Mouse (Mus musculus) intestine, embryonic 14.5 days (tissue): ENCODE measurements at regions not wholly inside any gene's neighbourhood (a gene's known extent, or its start where the extent isn't known, plus 50 kb on each side); places are given as distances from the start of the nearest gene placed in this dataset.
A peak's percentile ranks its signal among the peaks of the same experiment; 100 is the strongest.

ENCODE experiments used
- ATAC-seq: fragments of 200-750 bp; cut with Nextera tagmentation; replicated peaks from 2 replicates; pipeline ENCODE4 v1.8.0; 2017; ENCODE audit warnings: low read depth, moderate number of reproducible peaks, moderate TSS enrichment, moderate library complexity; ENCODE audit not compliant: low FRiP score, low TSS enrichment
- DNase-seq: peaks from one replicate; pipeline ENCODE4 v3.0.0-alpha.2; 2018; ENCODE audit warnings: low spot score
- H3K27ac ChIP-seq: fragments of 300-500 bp; sonication (generic); 2 replicates; pipeline ENCODE4 v1.5.1; 2014; ENCODE audit warnings: low read depth, mild to moderate bottlenecking, control low read depth
- H3K27me3 ChIP-seq: fragments of 300-500 bp; sonication (generic); replicated peaks from 2 replicates; pipeline ENCODE4 v1.6.1; 2014; ENCODE audit warnings: low read length, control low read depth; ENCODE audit not compliant: control insufficient read depth, insufficient read depth
- H3K36me3 ChIP-seq: fragments of 300-500 bp; sonication (generic); 2 replicates; pipeline ENCODE4 v1.6.1; 2014; ENCODE audit warnings: low read length, control low read depth; ENCODE audit not compliant: control insufficient read depth, insufficient read depth
- H3K4me1 ChIP-seq: fragments of 300-500 bp; sonication (generic); replicated peaks from 2 replicates; pipeline ENCODE4 v1.6.1; 2014; ENCODE audit warnings: low read length, control low read depth, mixed read lengths; ENCODE audit not compliant: control insufficient read depth, insufficient read depth
- H3K4me2 ChIP-seq: fragments of 300-500 bp; sonication (generic); 2 replicates; pipeline ENCODE4 v1.6.1; 2014; ENCODE audit warnings: low read length
- H3K4me3 ChIP-seq: fragments of 300-500 bp; sonication (generic); 2 replicates; pipeline ENCODE4 v1.5.1; 2014; ENCODE audit warnings: low read depth, low read length, control low read depth, mixed read lengths
- H3K9ac ChIP-seq: fragments of 300-500 bp; sonication (generic); 2 replicates; pipeline ENCODE4 v1.6.1; 2014; ENCODE audit warnings: mild to moderate bottlenecking, low read length
- H3K9me3 ChIP-seq: fragments of 300-500 bp; sonication (generic); 2 replicates; pipeline ENCODE4 v1.6.1; 2016; ENCODE audit warnings: low read length, control low read depth; ENCODE audit not compliant: control insufficient read depth
- WGBS: fragments of 180-500 bp; shearing (Covaris S2); extraction: QIAGEN DNeasy Blood & Tissue Kit; methylation state at CpG from one replicate; pipeline ENCODE4 v1.1.7; 2014; 5-methylcytosine and 5-hydroxymethylcytosine counted together

GRCm38 (mm10) chr1:90461699-90462098 lies 141.1 kb upstream of the Cops8 start:
- 81% methylated on average over 1 of the region's 1 CpGs for WGBS
- ATAC-seq, result no peak
- H3K4me2 ChIP-seq, result no peak overlapping the region

GRCm38 (mm10) chr1:90463302-90463701 lies 139.5 kb upstream of the Cops8 start:
- Histone ChIP-seq H3K27ac (no peak overlapping the region), H3K4me2 (no peak overlapping the region), H3K4me1 (peaks cover 11% of the 10 kb centered on the region), H3K9me3 (no peaks in the 10 kb centered on the region), H3K9ac (no peak overlapping the region), H3K36me3 (no peaks in the 10 kb centered on the region), H3K4me3 (no peak overlapping the region), H3K27me3 (no peaks in the 10 kb centered on the region)
- DNase-seq (no peak), ATAC-seq (no peak)
- WGBS, result 31% methylated on average over 6 of the region's 6 CpGs

More at GRCm38 (mm10) chr1:90461699-90462098, 141.1 kb upstream of the Cops8 start:
- Histone ChIP-seq H3K4me1 (peaks cover 11% of the 10 kb centered on the region), H3K27ac (no peak overlapping the region), H3K4me3 (no peak overlapping the region), H3K9ac (no peak overlapping the region), H3K9me3 (no peaks in the 10 kb centered on the region), H3K27me3 (no peaks in the 10 kb centered on the region), H3K36me3 (no peaks in the 10 kb centered on the region)
- no peak for DNase-seq

GRCm38 (mm10) chr1:90467646-90468045 lies 135.1 kb upstream of the Cops8 start:
- WGBS, result 76% methylated on average over 9 of the region's 9 CpGs
- DNase-seq (no peak), ATAC-seq (no peak)
- H3K9me3 ChIP-seq, result no peaks in the 10 kb centered on the region
- no peak overlapping the region for H3K27ac ChIP-seq
- no peak overlapping the region for H3K9ac ChIP-seq
- no peaks in the 10 kb centered on the region for H3K36me3 ChIP-seq
- no peak overlapping the region for H3K4me2 ChIP-seq
- no peak overlapping the region for H3K4me3 ChIP-seq
- no peaks in the 10 kb centered on the region for H3K27me3 ChIP-seq
- H3K4me1 ChIP-seq, result peaks cover 22% of the 10 kb centered on the region

- H3K9me3 ChIP-seq, result no peaks in the 10 kb centered on the region
- H3K27me3 ChIP-seq, result no peaks in the 10 kb centered on the region
- ATAC-seq (no peak), DNase-seq (no peak)
- H3K27ac ChIP-seq, result no peak overlapping the region
- no peak overlapping the region for H3K4me3 ChIP-seq
- H3K4me2 ChIP-seq, result no peak overlapping the region
- no peaks in the 10 kb centered on the region for H3K36me3 ChIP-seq
- no peak overlapping the region for H3K9ac ChIP-seq
- H3K4me1 ChIP-seq, result peaks cover 11% of the 10 kb centered on the region; the same call in 1 of the 2 replicates
- 62% methylated on average over 10 of the region's 10 CpGs for WGBS
Observed at GRCm38 (mm10) chr1:90470996-90471395, 131.8 kb upstream of the Cops8 start.

GRCm38 (mm10) chr1:90471806-90472205 lies 131.0 kb upstream of the Cops8 start:
- no peak for ATAC-seq
- no peak overlapping the region for H3K4me2 ChIP-seq
- H3K36me3 ChIP-seq, result no peaks in the 10 kb centered on the region
- no peaks in the 10 kb centered on the region for H3K9me3 ChIP-seq
- no peak overlapping the region for H3K27ac ChIP-seq
- WGBS, result 93% methylated on average over 13 of the region's 13 CpGs
- DNase-seq, result no peak
- H3K9ac ChIP-seq, result no peak overlapping the region
- H3K4me3 ChIP-seq, result no peak overlapping the region
- peaks cover 11% of the 10 kb centered on the region; the same call in 1 of the 2 replicates for H3K4me1 ChIP-seq
- no peaks in the 10 kb centered on the region for H3K27me3 ChIP-seq

GRCm38 (mm10) chr1:90475060-90475813 lies 127.5 kb upstream of the Cops8 start:
- Histone ChIP-seq H3K4me2 (no peak overlapping the region), H3K27ac (no peak overlapping the region), H3K4me1 (peaks cover 11% of the 10 kb centered on the region; the same call in 1 of the 2 replicates), H3K4me3 (no peak overlapping the region), H3K9ac (no peak overlapping the region), H3K9me3 (no peaks in the 10 kb centered on the region), H3K27me3 (no peaks in the 10 kb centered on the region), H3K36me3 (no peaks in the 10 kb centered on the region)
- DNase-seq, result no peak
- no peak for ATAC-seq
- WGBS, result 77% methylated on average over 10 of the region's 10 CpGs

GRCm38 (mm10) chr1:90476556-90477243 lies 126.1 kb upstream of the Cops8 start:
- 22% methylated on average over 9 of the region's 9 CpGs for WGBS
- H3K4me3 ChIP-seq, result no peak overlapping the region
- H3K27ac ChIP-seq, result peak overlapping the region; percentile 29; the same call in 1 of the 2 replicates
- H3K4me2 ChIP-seq, result no peak overlapping the region
- DNase-seq (no peak), ATAC-seq (no peak)
- H3K9ac ChIP-seq, result no peak overlapping the region
- H3K4me1 ChIP-seq, result no peaks in the 10 kb centered on the region; the same call in 1 of the 2 replicates
- no peaks in the 10 kb centered on the region for H3K27me3 ChIP-seq
- no peaks in the 10 kb centered on the region for H3K36me3 ChIP-seq
- no peaks in the 10 kb centered on the region for H3K9me3 ChIP-seq

- H3K27me3 ChIP-seq, result no peaks in the 10 kb centered on the region
- DNase-seq (no peak), ATAC-seq (no peak)
- no peak overlapping the region for H3K4me2 ChIP-seq
- no peak overlapping the region for H3K4me3 ChIP-seq
- no peak overlapping the region for H3K27ac ChIP-seq
- 84% methylated on average over 2 of the region's 2 CpGs for WGBS
- peaks cover 5% of the 10 kb centered on the region; the same call in 1 of the 2 replicates for H3K4me1 ChIP-seq
- H3K36me3 ChIP-seq, result no peaks in the 10 kb centered on the region
- H3K9me3 ChIP-seq, result no peaks in the 10 kb centered on the region
- no peak overlapping the region for H3K9ac ChIP-seq
Observed at GRCm38 (mm10) chr1:90478839-90479238, 123.9 kb upstream of the Cops8 start.
